Mouse (Mus musculus) CH12.LX (cell line): ENCODE results near the gene H2-Ab1. TPM values are rescaled to one million over a fixed set of nuclear protein-coding genes. Genes with fewer than 3 reads are reported as not detected.
A peak's percentile ranks its signal among the peaks of the same experiment; 100 is the strongest.

ENCODE experiments used
- DNase-seq: peaks from one replicate; pipeline ENCODE4 v3.0.0-alpha.2; 2013; ENCODE audit errors: extremely low read depth
- H3K27ac ChIP-seq: 2 replicates; pipeline ENCODE4 v1.5.1; 2012; ENCODE audit warnings: low read depth, mild to moderate bottlenecking, control low read depth, moderate library complexity; ENCODE audit not compliant: insufficient read depth
- H3K27me3 ChIP-seq: replicated peaks from 2 replicates; pipeline ENCODE3; 2012; ENCODE audit warnings: inconsistent platforms
- H3K36me3 ChIP-seq, 2 experiments: replicated peaks in 1 of 2; 2 replicates each; pipeline versions ENCODE3 to v1.6.1; 2012; ENCODE audit warnings: inconsistent platforms in 1 of 2, low read length in 1 of 2, mild to moderate bottlenecking in 1 of 2, mixed read lengths in 1 of 2, moderate library complexity in 1 of 2; ENCODE audit not compliant: control insufficient read depth in 1 of 2, insufficient read depth in 1 of 2
- H3K4me1 ChIP-seq, 2 experiments: 2 replicates each; pipeline ENCODE4 v1.6.1; 2012; ENCODE audit warnings: inconsistent platforms in 1 of 2, moderate library complexity in 1 of 2; ENCODE audit not compliant: insufficient read depth in 2 of 2, control insufficient read depth in 1 of 2
- H3K4me2 ChIP-seq: 2 replicates; pipeline ENCODE4 v1.6.1; 2012; ENCODE audit warnings: low read depth, mild to moderate bottlenecking, control low read depth; ENCODE audit not compliant: poor library complexity, insufficient read depth, severe bottlenecking
- H3K4me3 ChIP-seq, 3 experiments: fragments of 150-350 bp in 1 of 3; sonication (generic) in 1 of 3; replicated peaks in 1 of 3; 2 replicates each; pipeline versions ENCODE3 to v1.5.1; 2011 to 2012; ENCODE audit warnings: low read depth in 2 of 3, low read length in 2 of 3, mild to moderate bottlenecking in 2 of 3, moderate library complexity in 2 of 3, control low read depth in 1 of 3, improper control_type of control experiment in 1 of 3, inconsistent platforms in 1 of 3, mixed read lengths in 1 of 3; ENCODE audit not compliant: poor library complexity in 1 of 3
- H3K79me2 ChIP-seq: replicated peaks from 2 replicates; pipeline ENCODE4 v1.6.1; 2012; ENCODE audit warnings: mild to moderate bottlenecking, moderate library complexity; ENCODE audit not compliant: control insufficient read depth, poor library complexity, insufficient read depth, severe bottlenecking; ENCODE audit errors: extremely low read depth
- H3K9ac ChIP-seq: 2 replicates; pipeline ENCODE4 v1.6.1; 2012; ENCODE audit warnings: low read depth, mild to moderate bottlenecking, control low read depth, moderate library complexity; ENCODE audit not compliant: insufficient read depth
- H3K9me3 ChIP-seq: replicated peaks from 2 replicates; pipeline ENCODE3; 2012; ENCODE audit warnings: low read length, inconsistent platforms, mixed read lengths
- BHLHE40 ChIP-seq: IDR thresholded peaks from 2 replicates; pipeline ENCODE4 v1.6.1; 2011; ENCODE audit warnings: mild to moderate bottlenecking, low read depth, low read length, improper control_type of control experiment
- CHD1 ChIP-seq: IDR thresholded peaks from 2 replicates; pipeline ENCODE4 v1.6.1; 2012; ENCODE audit warnings: low read depth, low read length, improper control_type of control experiment, inconsistent platforms
- CHD2 ChIP-seq: IDR thresholded peaks from 2 replicates; pipeline ENCODE4 v1.6.1; 2011; ENCODE audit warnings: low read length, improper control_type of control experiment
- ELF1 ChIP-seq: IDR thresholded peaks from 2 replicates; pipeline ENCODE4 v1.6.1; 2014; ENCODE audit warnings: low read depth, mild to moderate bottlenecking, inconsistent platforms, low read length, improper control_type of control experiment
- EP300 ChIP-seq: IDR thresholded peaks from 2 replicates; pipeline ENCODE4 v1.6.1; 2011; ENCODE audit warnings: low read length, improper control_type of control experiment
- ETS1 ChIP-seq: conservative IDR thresholded peaks from 2 replicates; pipeline ENCODE4 v1.6.1; 2012; ENCODE audit warnings: low read depth, mild to moderate bottlenecking, inconsistent platforms, low read length, improper control_type of control experiment, moderate library complexity
- GABPA ChIP-seq: IDR thresholded peaks from 2 replicates; pipeline ENCODE4 v1.6.1; 2012; ENCODE audit warnings: low read depth, low read length, improper control_type of control experiment, inconsistent platforms; ENCODE audit not compliant: insufficient replicate concordance
- HCFC1 ChIP-seq: IDR thresholded peaks from 2 replicates; pipeline ENCODE4 v1.6.1; 2012; ENCODE audit warnings: low read depth, mild to moderate bottlenecking, inconsistent platforms, low read length, improper control_type of control experiment
- IRF4 ChIP-seq: IDR thresholded peaks from 2 replicates; pipeline ENCODE4 v1.6.1; 2014; ENCODE audit warnings: low read depth, mild to moderate bottlenecking, inconsistent platforms, low read length, improper control_type of control experiment
- JUN ChIP-seq: IDR thresholded peaks from 2 replicates; pipeline ENCODE4 v1.6.1; 2011; ENCODE audit warnings: low read depth, mild to moderate bottlenecking, low read length, improper control_type of control experiment, moderate library complexity; ENCODE audit not compliant: insufficient read depth
- JUND ChIP-seq: conservative IDR thresholded peaks from 2 replicates; pipeline ENCODE4 v1.6.1; 2011; ENCODE audit warnings: low read depth, low read length, improper control_type of control experiment
- KAT2A ChIP-seq: IDR thresholded peaks from 2 replicates; pipeline ENCODE4 v1.6.1; 2012; ENCODE audit warnings: low read length, improper control_type of control experiment, inconsistent platforms; ENCODE audit not compliant: insufficient replicate concordance
- MAFK ChIP-seq: IDR thresholded peaks from 2 replicates; pipeline ENCODE4 v1.6.1; 2011; ENCODE audit warnings: low read length, improper control_type of control experiment; ENCODE audit not compliant: insufficient replicate concordance
- MAX ChIP-seq: IDR thresholded peaks from 2 replicates; pipeline ENCODE4 v1.6.1; 2011; ENCODE audit warnings: low read length, improper control_type of control experiment
- MEF2A ChIP-seq: IDR thresholded peaks from 2 replicates; pipeline ENCODE4 v1.6.1; 2014; ENCODE audit warnings: low read depth, mild to moderate bottlenecking, inconsistent platforms, low read length, improper control_type of control experiment, borderline replicate concordance
- MXI1 ChIP-seq: IDR thresholded peaks from 2 replicates; pipeline ENCODE4 v1.6.1; 2011; ENCODE audit warnings: mild to moderate bottlenecking, low read depth, low read length, improper control_type of control experiment
- MYC ChIP-seq: IDR thresholded peaks from 2 replicates; pipeline ENCODE4 v1.6.1; 2011; ENCODE audit warnings: low read depth, mild to moderate bottlenecking, improper control_type of control experiment, low read length
- NRF1 ChIP-seq: IDR thresholded peaks from 2 replicates; pipeline ENCODE4 v1.6.1; 2014; ENCODE audit warnings: low read depth, mild to moderate bottlenecking, inconsistent platforms, low read length, improper control_type of control experiment, moderate library complexity
- POLR2A ChIP-seq: IDR thresholded peaks from 2 replicates; pipeline ENCODE4 v1.6.1; 2011; ENCODE audit warnings: low read depth, mild to moderate bottlenecking, improper control_type of control experiment, low read length
- POLR2AphosphoS2 ChIP-seq: IDR thresholded peaks from 2 replicates; pipeline ENCODE4 v1.6.1; 2011; ENCODE audit warnings: low read depth, low read length, improper control_type of control experiment
- SIN3A ChIP-seq: IDR thresholded peaks from 2 replicates; pipeline ENCODE4 v1.6.1; 2012; ENCODE audit warnings: low read length, improper control_type of control experiment, inconsistent platforms
- TBP ChIP-seq: conservative IDR thresholded peaks from 2 replicates; pipeline ENCODE4 v1.6.1; 2011; ENCODE audit warnings: low read depth, low read length, improper control_type of control experiment
- TCF12 ChIP-seq: IDR thresholded peaks from 2 replicates; pipeline ENCODE4 v1.6.1; 2014; ENCODE audit warnings: low read depth, mild to moderate bottlenecking, inconsistent platforms, low read length, improper control_type of control experiment
- USF1 ChIP-seq: IDR thresholded peaks from 2 replicates; pipeline ENCODE4 v1.6.1; 2014; ENCODE audit warnings: low read depth, mild to moderate bottlenecking, inconsistent platforms, low read length, improper control_type of control experiment
- ZMIZ1 ChIP-seq: IDR thresholded peaks from 2 replicates; pipeline ENCODE4 v1.6.1; 2012; ENCODE audit warnings: low read depth, mild to moderate bottlenecking, inconsistent platforms, low read length, improper control_type of control experiment
- ZNF384 ChIP-seq: IDR thresholded peaks from 2 replicates; pipeline ENCODE4 v1.6.1; 2012; ENCODE audit warnings: low read depth, low read length, improper control_type of control experiment, inconsistent platforms
- dilution Hi-C: fragments of 300-500 bp; cut with MboI; formaldehyde crosslinking; loops from 2 replicates; pipeline ENCODE4 v1.14.3; 2020; ENCODE audit warnings: low sequenced_read_pairs; ENCODE audit not compliant: extremely low pct_unique_long_range_greater_than_20kb, extremely low pct_ligation_motif_present
- in situ Hi-C: fragments of 300-500 bp; cut with MboI; formaldehyde crosslinking; loops from 3 replicates; pipeline ENCODE4 v1.14.3; 2019; ENCODE audit warnings: low sequenced_read_pairs, low pct_ligation_motif_present, low pct_unique_long_range_greater_than_20kb, mixed read lengths
- polyA plus RNA-seq: library from polyadenylated mRNA; unstranded; fragments of >175 nt; gene quantifications from 2 replicates; pipeline ENCODE4 v1.2.1, GENCODE M21; 2012; ENCODE audit warnings: low read depth; ENCODE audit not compliant: insufficient read length
- total RNA-seq, 2 experiments: library from RNA; depleted of rRNA; stranded (reverse); fragments of 300-350 nt in 1 of 2; fragments of >200 nt in 1 of 2; gene quantifications; 2 replicates each; pipeline ENCODE4 v1.2.3; 2012 to 2014

H2-Ab1 gene
- total RNA-seq (2012; rRNA removed) (114 and 158 TPM in 2 replicates), total RNA-seq (2014; rRNA removed) (105 and 119 TPM in 2 replicates), polyA plus RNA-seq (634 and 699 TPM in 2 replicates)

GRCm38 (mm10) chr17:34257594-34258375 lies at the start of gene H2-Ab1:
Gene H2-Ab1 (plus strand): TSS chr17:34257689.
- Histone ChIP-seq H3K9ac (no peak within 1 kb of the TSS), H3K36me3 (peaks cover 0 to 6% of the 10 kb centered on the region in 2 experiments), H3K4me2 (peak within 1 kb of the TSS; percentile 37), H3K4me3 (peak within 1 kb of the TSS in 1 of 3 experiments; percentile 7), H3K79me2 (no peaks in the 10 kb centered on the region), H3K4me1 (peaks cover 10 to 69% of the 10 kb centered on the region in 2 experiments), H3K9me3 (peaks cover 3% of the 10 kb centered on the region), H3K27me3 (no peaks in the 10 kb centered on the region), H3K27ac (peak within 1 kb of the TSS; percentile 51)
- DNase-seq: peak; percentile 98
- dilution Hi-C loops: no loop called here
- in situ Hi-C loops: no loop called here
- TF ChIP-seq MXI1: no peak; the same call in 1 of the 2 replicates
- no peak for TF ChIP-seq SIN3A
- TF ChIP-seq EP300: peak; percentile 66
- TF ChIP-seq MAX: peak; percentile 42; the same call in 1 of the 2 replicates
- no peak for TF ChIP-seq ELF1
- peak; percentile 99 for TF ChIP-seq CHD2
- TF ChIP-seq IRF4: peak; percentile 15; the same call in 1 of the 2 replicates
- 0 out of 2 replicates have a peak, but pooled peaks have one; percentile 38 for TF ChIP-seq TCF12
- no peak for TF ChIP-seq CHD1
- TF ChIP-seq POLR2A: peak; percentile 44
- peak; percentile 82 for TF ChIP-seq NRF1
- no peak for TF ChIP-seq HCFC1
- TF ChIP-seq BHLHE40: peak; percentile 60; the same call in 1 of the 2 replicates
- peak; percentile 51; the same call in 1 of the 2 replicates for TF ChIP-seq MYC
- TF ChIP-seq TBP: peak; percentile 74; the same call in 1 of the 2 replicates
- peak; percentile 72 for TF ChIP-seq ETS1
- no peak for TF ChIP-seq MEF2A
- TF ChIP-seq KAT2A: no peak

- Histone ChIP-seq H3K4me2 (no peak overlapping the region), H3K9me3 (peaks cover 8% of the 10 kb centered on the region), H3K36me3 (peaks cover 51 to 64% of the 10 kb centered on the region in 2 experiments)
- TF ChIP-seq ZMIZ1 (no peak), CHD2 (no peak), POLR2AphosphoS2 (no peak), MAX (no peak), JUND (no peak), ZNF384 (no peak), IRF4 (no peak), POLR2A (no peak), HCFC1 (no peak), USF1 (no peak), KAT2A (no peak), MAFK (no peak), JUN (no peak), ELF1 (no peak), SIN3A (no peak), GABPA (no peak)
- TF ChIP-seq, all 38 proteins: peak for 0
- Histone ChIP-seq H3K4me3 (no peak overlapping the region), H3K79me2 (peaks cover 26% of the 10 kb centered on the region), H3K4me1 (peaks cover 9 to 34% of the 10 kb centered on the region in 2 experiments), H3K27me3 (no peaks in the 10 kb centered on the region), H3K27ac (no peak overlapping the region), H3K9ac (no peak overlapping the region)
- dilution Hi-C loops: no loop called here
- no peak for DNase-seq
- in situ Hi-C loops: no loop called here
These were observed 49.6 kb upstream of the H2-Ab1 start for GRCm38 (mm10) chr17:34207866-34208265.
